Mouse (Mus musculus) midbrain, embryonic 13.5 days (tissue): ENCODE measurements around the gene Map1b. TPM values are rescaled to one million over a fixed set of nuclear protein-coding genes. Genes with fewer than 3 reads are reported as not detected.

ENCODE experiments used
- ATAC-seq: fragments of 200-750 bp; cut with Nextera tagmentation; 2 replicates; pipeline ENCODE4 v1.8.0; 2017; ENCODE audit warnings: mild to moderate bottlenecking, moderate TSS enrichment, moderate library complexity
- H3K27ac ChIP-seq: fragments of 300-500 bp; sonication (generic); 2 replicates; pipeline ENCODE4 v1.5.1; 2015; ENCODE audit warnings: inconsistent platforms, mild to moderate bottlenecking, moderate library complexity
- H3K27me3 ChIP-seq: fragments of 300-500 bp; sonication (generic); 2 replicates; pipeline ENCODE4 v1.6.1; 2015; ENCODE audit warnings: mild to moderate bottlenecking, inconsistent platforms
- H3K36me3 ChIP-seq: fragments of 300-500 bp; sonication (generic); 2 replicates; pipeline ENCODE4 v1.6.1; 2015; ENCODE audit warnings: mild to moderate bottlenecking, inconsistent platforms
- H3K4me1 ChIP-seq: fragments of 300-500 bp; sonication (generic); replicated peaks from 2 replicates; pipeline ENCODE4 v1.6.1; 2015; ENCODE audit warnings: inconsistent platforms
- H3K4me2 ChIP-seq: fragments of 300-500 bp; sonication (generic); replicated peaks from 2 replicates; pipeline ENCODE4 v1.6.1; 2015; ENCODE audit warnings: moderate library complexity, mild to moderate bottlenecking, inconsistent platforms
- H3K4me3 ChIP-seq: fragments of 300-500 bp; sonication (generic); replicated peaks from 2 replicates; pipeline ENCODE4 v1.5.1; 2015; ENCODE audit warnings: mild to moderate bottlenecking, inconsistent platforms
- H3K9ac ChIP-seq: fragments of 300-500 bp; sonication (generic); replicated peaks from 2 replicates; pipeline ENCODE4 v1.6.1; 2015; ENCODE audit warnings: mild to moderate bottlenecking, inconsistent platforms
- H3K9me3 ChIP-seq: fragments of 300-500 bp; sonication (generic); 2 replicates; pipeline ENCODE4 v1.6.1; 2016; ENCODE audit warnings: mild to moderate bottlenecking, inconsistent platforms
- WGBS: fragments of 180-500 bp; shearing (Covaris S2); methylation state at CpG from one replicate; pipeline ENCODE4 v1.1.7; 2015; 5-methylcytosine and 5-hydroxymethylcytosine counted together
- polyA plus RNA-seq: library from polyadenylated mRNA; unstranded; fragments of >200 nt; fragmentation: Nextera tagmentation; extraction: Ambion mirVana; gene quantifications from 2 replicates; pipeline ENCODE4 v1.2.1, GENCODE M21; 2015

The Map1b gene
- polyA plus RNA-seq, 1 experiment from 2014 or later: 2,051 TPM

DNA sequence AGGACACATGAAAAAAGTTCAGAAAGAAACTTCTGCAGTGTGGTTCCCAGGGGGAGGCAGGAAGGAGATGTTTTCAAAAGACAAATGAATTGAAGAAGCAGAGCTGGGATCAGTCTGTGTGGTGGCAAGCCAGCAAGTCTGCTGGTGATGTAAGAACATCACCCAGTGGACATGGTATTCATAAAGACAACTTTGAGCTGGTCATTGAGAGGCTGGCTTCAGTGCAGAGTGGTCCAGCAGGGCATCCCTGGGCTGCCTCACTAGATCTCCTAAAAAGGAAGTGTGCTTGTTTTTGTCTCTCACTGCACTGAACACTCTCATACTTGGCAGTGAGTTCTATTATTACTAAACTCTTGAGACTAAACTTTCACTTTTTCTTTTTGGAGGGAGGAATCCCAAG lies 32.9 kb downstream of the Map1b start:
- ATAC-seq: no peak
- Histone ChIP-seq H3K36me3 (peaks cover 43% of the 10 kb centered on the region), H3K27ac (no peak overlapping the region), H3K4me3 (no peak overlapping the region), H3K9me3 (no peaks in the 10 kb centered on the region), H3K4me2 (no peak overlapping the region), H3K9ac (no peak overlapping the region), H3K4me1 (peaks cover 72% of the 10 kb centered on the region), H3K27me3 (no peaks in the 10 kb centered on the region)

GRCm38 (mm10) chr13:99475488-99475887 lies 40.9 kb downstream of the Map1b start:
- Histone ChIP-seq H3K4me1 (peaks cover 65% of the 10 kb centered on the region), H3K27ac (peak overlapping the region; percentile 82), H3K9ac (peak overlapping the region; percentile 50), H3K27me3 (no peaks in the 10 kb centered on the region), H3K4me3 (no peak overlapping the region; the same call in 1 of the 2 replicates), H3K4me2 (peak overlapping the region; percentile 36), H3K9me3 (no peaks in the 10 kb centered on the region), H3K36me3 (peaks cover 21% of the 10 kb centered on the region)
- ATAC-seq: peak; percentile 90
- WGBS: under 1% methylated on average over 6 of the region's 6 CpGs

DNA sequence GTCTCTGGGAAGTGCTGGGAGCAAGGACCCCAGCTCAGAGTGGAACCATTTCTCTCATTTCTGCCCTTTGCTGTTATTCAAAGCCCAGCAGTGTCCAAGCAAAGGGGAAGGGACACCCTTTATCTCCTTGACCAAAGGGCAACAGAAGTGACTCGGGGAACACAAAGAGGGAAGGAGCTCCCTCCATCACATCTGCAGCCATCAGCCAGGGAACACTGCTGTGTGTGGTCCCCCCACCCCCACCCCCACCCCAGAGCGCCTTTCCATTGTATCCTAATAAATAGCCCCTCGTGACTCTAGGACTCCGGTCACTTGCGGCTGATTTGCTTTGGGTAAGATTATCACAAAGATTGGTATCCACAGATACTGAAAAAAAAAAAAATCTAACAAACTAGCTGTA lies 41.3 kb downstream of the Map1b start:
- WGBS: under 1% methylated on average over 5 of the region's 5 CpGs
- no peak for ATAC-seq
- peaks cover 68% of the 10 kb centered on the region for H3K4me1 ChIP-seq
- H3K36me3 ChIP-seq: peaks cover 21% of the 10 kb centered on the region
- no peaks in the 10 kb centered on the region for H3K27me3 ChIP-seq
- H3K9me3 ChIP-seq: no peaks in the 10 kb centered on the region
- H3K4me2 ChIP-seq: peak overlapping the region; percentile 36
- H3K9ac ChIP-seq: peak overlapping the region; percentile 50; the same call in 1 of the 2 replicates
- peak overlapping the region; percentile 82 for H3K27ac ChIP-seq
- H3K4me3 ChIP-seq: no peak overlapping the region

- Histone ChIP-seq H3K27me3 (no peaks in the 10 kb centered on the region), H3K4me3 (no peak overlapping the region), H3K36me3 (peaks cover 12% of the 10 kb centered on the region), H3K9me3 (no peaks in the 10 kb centered on the region), H3K4me2 (no peak overlapping the region), H3K9ac (no peak overlapping the region), H3K27ac (0 out of 2 replicates have a peak overlapping the region, but pooled peaks have one; percentile 20), H3K4me1 (peaks cover 69% of the 10 kb centered on the region)
- ATAC-seq: no peak
- WGBS: 74% methylated on average over 7 of the region's 7 CpGs
Observed at GRCm38 (mm10) chr13:99474108-99474507, 42.2 kb downstream of the Map1b start.

- ATAC-seq: no peak
Observed at GRCm38 (mm10) chr13:99472028-99472427, 44.3 kb downstream of the Map1b start.

GRCm38 (mm10) chr13:99470084-99470483 lies 46.3 kb downstream of the Map1b start:
- peaks cover 73% of the 10 kb centered on the region for H3K4me1 ChIP-seq
- H3K36me3 ChIP-seq: peaks cover 9% of the 10 kb centered on the region; the same call in 1 of the 2 replicates
- peak overlapping the region; percentile 25 for H3K27ac ChIP-seq
- ATAC-seq: no peak
- H3K27me3 ChIP-seq: no peaks in the 10 kb centered on the region
- no peak overlapping the region for H3K4me3 ChIP-seq
- WGBS: 15% methylated on average over 7 of the region's 7 CpGs
- no peaks in the 10 kb centered on the region for H3K9me3 ChIP-seq
- 0 out of 2 replicates have a peak overlapping the region, but pooled peaks have one; percentile 10 for H3K9ac ChIP-seq
- H3K4me2 ChIP-seq: no peak overlapping the region; the same call in 1 of the 2 replicates

More at GRCm38 (mm10) chr13:99472028-99472427, 44.3 kb downstream of the Map1b start:
- no peak overlapping the region for H3K4me3 ChIP-seq
- 93% methylated on average over 9 of the region's 9 CpGs for WGBS
- no peak overlapping the region for H3K9ac ChIP-seq
- H3K9me3 ChIP-seq: no peaks in the 10 kb centered on the region
- no peak overlapping the region for H3K27ac ChIP-seq
- H3K36me3 ChIP-seq: peaks cover 9% of the 10 kb centered on the region; the same call in 1 of the 2 replicates
- H3K27me3 ChIP-seq: no peaks in the 10 kb centered on the region
- H3K4me2 ChIP-seq: no peak overlapping the region
- peaks cover 77% of the 10 kb centered on the region for H3K4me1 ChIP-seq

DNA sequence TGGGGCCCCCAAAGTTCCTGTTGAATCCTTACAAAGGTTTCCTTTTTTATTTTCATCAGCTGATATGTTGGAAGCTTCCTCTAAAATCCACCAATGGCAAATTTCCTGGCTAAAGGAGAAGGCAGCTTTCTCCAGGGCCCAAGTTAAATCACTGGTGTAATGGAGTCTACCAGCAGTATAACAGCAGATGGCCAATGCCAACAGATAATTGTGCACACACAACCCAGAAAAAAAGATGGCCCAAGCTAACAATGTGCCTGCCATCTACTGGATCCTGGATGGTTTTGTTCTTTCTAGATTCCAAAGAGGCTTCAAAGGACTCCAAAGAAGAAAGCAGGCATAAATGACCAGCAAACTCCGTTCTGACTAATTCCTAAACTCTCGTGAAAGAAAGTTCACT lies 48.1 kb downstream of the Map1b start:
- H3K27ac ChIP-seq: no peak overlapping the region
- H3K9ac ChIP-seq: no peak overlapping the region
- no peak for ATAC-seq
- no peaks in the 10 kb centered on the region for H3K27me3 ChIP-seq
- H3K4me2 ChIP-seq: no peak overlapping the region
- H3K4me1 ChIP-seq: peaks cover 71% of the 10 kb centered on the region
- no peak overlapping the region for H3K4me3 ChIP-seq
- H3K36me3 ChIP-seq: peaks cover 15% of the 10 kb centered on the region; the same call in 1 of the 2 replicates
- no peaks in the 10 kb centered on the region for H3K9me3 ChIP-seq
- 54% methylated on average over 2 of the region's 2 CpGs for WGBS

- H3K27me3 ChIP-seq: no peaks in the 10 kb centered on the region
- ATAC-seq: no peak
- WGBS: 46% methylated on average over 6 of the region's 6 CpGs
- peaks cover 68% of the 10 kb centered on the region for H3K4me1 ChIP-seq
- H3K9ac ChIP-seq: no peak overlapping the region
- no peak overlapping the region for H3K4me3 ChIP-seq
- H3K36me3 ChIP-seq: peaks cover 15% of the 10 kb centered on the region
- H3K27ac ChIP-seq: no peak overlapping the region
- no peaks in the 10 kb centered on the region for H3K9me3 ChIP-seq
- H3K4me2 ChIP-seq: no peak overlapping the region
Observed at GRCm38 (mm10) chr13:99466811-99467315, 49.5 kb downstream of the Map1b start.

DNA sequence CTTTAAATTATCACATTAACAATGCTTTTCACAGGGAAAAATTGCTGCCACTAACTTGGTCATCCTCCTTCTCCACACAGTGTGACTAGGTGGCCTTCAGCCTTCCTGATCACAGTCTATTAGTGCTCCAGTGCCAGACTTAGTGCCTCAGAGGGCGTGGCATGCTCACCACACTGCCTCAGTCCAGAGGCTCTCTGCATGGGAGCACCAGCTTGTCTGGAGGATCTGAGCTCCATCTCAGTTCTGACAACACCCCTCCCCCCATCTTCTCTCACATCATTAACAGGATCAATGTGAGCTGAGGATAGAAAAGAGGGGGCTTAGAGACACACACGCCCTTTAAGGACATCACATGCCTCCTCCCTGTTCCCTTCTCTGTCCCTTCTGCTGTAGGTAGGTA lies 50.3 kb downstream of the Map1b start:
- H3K9ac ChIP-seq: no peak overlapping the region
- H3K4me2 ChIP-seq: no peak overlapping the region
- H3K4me1 ChIP-seq: peaks cover 66% of the 10 kb centered on the region
- H3K27me3 ChIP-seq: no peaks in the 10 kb centered on the region
- H3K36me3 ChIP-seq: peaks cover 17% of the 10 kb centered on the region
- no peak overlapping the region; the same call in 1 of the 2 replicates for H3K27ac ChIP-seq
- no peaks in the 10 kb centered on the region for H3K9me3 ChIP-seq
- WGBS: 45% methylated on average over 2 of the region's 2 CpGs
- H3K4me3 ChIP-seq: no peak overlapping the region
- peak; percentile 72 for ATAC-seq

DNA sequence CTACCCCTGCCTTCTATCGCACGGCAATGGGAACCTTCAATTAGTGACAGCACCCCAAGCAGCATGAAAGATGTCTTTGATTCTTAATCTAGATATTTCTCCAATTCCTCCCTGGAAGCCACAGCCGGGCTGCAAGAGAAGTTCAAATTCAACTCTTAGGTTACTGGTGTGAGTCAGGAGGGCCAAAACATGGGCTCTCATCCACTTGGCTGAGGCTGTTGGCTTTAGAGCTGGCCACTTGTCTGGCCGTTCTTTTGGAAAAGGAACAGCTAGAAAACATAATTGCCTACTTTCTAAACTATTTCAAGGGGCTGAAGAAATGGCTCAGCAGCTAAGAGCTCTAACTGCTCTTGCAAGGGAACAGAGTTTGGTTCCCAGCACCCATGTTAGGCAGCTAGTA lies 51.8 kb downstream of the Map1b start:
- Histone ChIP-seq H3K4me1 (peaks cover 63% of the 10 kb centered on the region), H3K4me3 (no peak overlapping the region), H3K4me2 (no peak overlapping the region), H3K9ac (no peak overlapping the region), H3K36me3 (peaks cover 24% of the 10 kb centered on the region), H3K27me3 (no peaks in the 10 kb centered on the region), H3K27ac (no peak overlapping the region), H3K9me3 (no peaks in the 10 kb centered on the region)
- WGBS: 81% methylated on average over 4 of the region's 4 CpGs
- ATAC-seq: no peak

DNA sequence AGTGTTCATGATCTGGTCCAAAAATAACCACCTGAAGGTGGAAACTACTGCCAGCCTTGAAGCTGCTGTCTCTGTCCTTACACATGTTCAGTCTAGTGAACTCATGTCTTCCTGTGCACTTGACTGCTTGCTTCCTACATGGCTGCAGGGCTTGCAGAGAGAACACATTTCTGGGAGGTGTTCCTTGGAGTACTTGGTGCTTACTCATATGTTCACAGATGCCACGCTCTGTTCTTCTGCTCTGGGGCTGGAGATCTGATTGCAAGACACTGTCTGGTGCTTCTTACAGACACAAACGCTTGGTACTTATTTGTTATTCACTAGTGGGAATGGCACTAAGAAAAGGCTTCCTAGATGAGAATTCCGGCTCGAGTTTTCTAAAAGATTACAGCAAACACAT lies 54.5 kb downstream of the Map1b start:
- H3K9ac ChIP-seq: no peak overlapping the region
- H3K4me3 ChIP-seq: no peak overlapping the region
- no peaks in the 10 kb centered on the region for H3K27me3 ChIP-seq
- ATAC-seq: no peak
- no peaks in the 10 kb centered on the region for H3K9me3 ChIP-seq
- no peak overlapping the region for H3K4me2 ChIP-seq
- peaks cover 49% of the 10 kb centered on the region for H3K4me1 ChIP-seq
- 94% methylated on average over 4 of the region's 4 CpGs for WGBS
- H3K27ac ChIP-seq: no peak overlapping the region
- peaks cover 28% of the 10 kb centered on the region for H3K36me3 ChIP-seq

- Histone ChIP-seq H3K27me3 (no peaks in the 10 kb centered on the region), H3K9me3 (no peaks in the 10 kb centered on the region), H3K4me2 (no peak overlapping the region), H3K4me3 (no peak overlapping the region), H3K4me1 (peaks cover 57% of the 10 kb centered on the region), H3K36me3 (peaks cover 33% of the 10 kb centered on the region), H3K9ac (no peak overlapping the region), H3K27ac (peak overlapping the region; percentile 79)
- ATAC-seq: no peak
- WGBS: 91% methylated on average over 4 of the region's 4 CpGs
Observed at GRCm38 (mm10) chr13:99459612-99460011, 56.7 kb downstream of the Map1b start.
